Mouse (Mus musculus) small intestine, adult 2 months (tissue): ENCODE measurements around the gene Sec13. TPM values are rescaled to one million over a fixed set of nuclear protein-coding genes. Genes with fewer than 3 reads are reported as not detected.

ENCODE experiments used
- H3K27ac ChIP-seq: fragments of 200-500 bp; 2 replicates; pipeline ENCODE4 v1.5.1; 2012; ENCODE audit warnings: low read depth, low read length, control low read depth, inconsistent platforms; ENCODE audit not compliant: insufficient read depth
- H3K27me3 ChIP-seq: fragments of 200-500 bp; 2 replicates; pipeline ENCODE4 v1.6.1; 2012; ENCODE audit warnings: mild to moderate bottlenecking, moderate library complexity, low read length, inconsistent platforms; ENCODE audit not compliant: control insufficient read depth, insufficient read depth
- H3K36me3 ChIP-seq: fragments of 200-500 bp; 2 replicates; pipeline ENCODE4 v1.6.1; 2012; ENCODE audit warnings: mild to moderate bottlenecking, low read length, control low read depth, inconsistent platforms; ENCODE audit not compliant: control insufficient read depth, insufficient read depth
- H3K4me1 ChIP-seq: fragments of 200-500 bp; 2 replicates; pipeline ENCODE4 v1.6.1; 2012; ENCODE audit warnings: low read length, inconsistent platforms, mixed read lengths; ENCODE audit not compliant: control insufficient read depth, insufficient read depth, insufficient read length
- H3K4me3 ChIP-seq: fragments of 200-500 bp; 2 replicates; pipeline ENCODE4 v1.5.1; 2012; ENCODE audit warnings: low read depth, mild to moderate bottlenecking, control low read depth, inconsistent platforms, low read length, moderate library complexity
- CTCF ChIP-seq: fragments of 200-500 bp; IDR thresholded peaks from 2 replicates; pipeline ENCODE4 v1.5.1; 2012; ENCODE audit warnings: low read depth, mild to moderate bottlenecking, control low read depth, inconsistent platforms, low read length, moderate library complexity, mixed read lengths; ENCODE audit not compliant: insufficient replicate concordance, insufficient read length; ENCODE audit errors: extremely low read depth
- POLR2A ChIP-seq: fragments of 200-500 bp; IDR thresholded peaks from 2 replicates; pipeline ENCODE4 v1.6.1; 2012; ENCODE audit warnings: low read depth, mild to moderate bottlenecking, control low read depth, inconsistent platforms, low read length, moderate library complexity
- WGBS: fragments of 180-500 bp; shearing (Covaris S2); methylation state at CpG from one replicate; pipeline ENCODE4 v1.1.7; 2018; 5-methylcytosine and 5-hydroxymethylcytosine counted together
- polyA plus RNA-seq: library from polyadenylated mRNA; depleted of rRNA; stranded (reverse); fragments of >200 nt; gene quantifications from 2 replicates; pipeline ENCODE4 v1.2.3, GENCODE M21; 2012; rRNA removed

Sec13 gene
- polyA plus RNA-seq, 1 experiment = 249 TPM

GRCm38 (mm10) chr6:113681271-113681670, 59.3 kb downstream of the Sec13 start:
- H3K4me1 ChIP-seq = peaks cover 7% of the 10 kb centered on the region; the same call in 1 of the 2 replicates
- peaks cover 77% of the 10 kb centered on the region for H3K36me3 ChIP-seq
- TF ChIP-seq POLR2A (peak; percentile 14; the same call in 1 of the 2 replicates), CTCF (peak; percentile 91; the same call in 1 of the 2 replicates)
- H3K27ac ChIP-seq = peak overlapping the region; percentile 1; the same call in 1 of the 2 replicates
- WGBS = 12% methylated on average over 4 of the region's 4 CpGs
- H3K27me3 ChIP-seq = no peaks in the 10 kb centered on the region
- H3K4me3 ChIP-seq = no peak overlapping the region

- Histone ChIP-seq H3K27me3 (no peaks in the 10 kb centered on the region), H3K27ac (peak overlapping the region; percentile 37), H3K36me3 (peaks cover 73% of the 10 kb centered on the region), H3K4me3 (no peak overlapping the region), H3K4me1 (peaks cover 14% of the 10 kb centered on the region)
- TF ChIP-seq POLR2A = no peak
- no peak for TF ChIP-seq CTCF
- 88% methylated on average over 9 of the region's 9 CpGs for whole genome bisulfite sequencing
Observed at GRCm38 (mm10) chr6:113679993-113680566, 60.5 kb downstream of the Sec13 start.

- Histone ChIP-seq H3K4me3 (no peak overlapping the region), H3K4me1 (peaks cover 17% of the 10 kb centered on the region), H3K36me3 (peaks cover 67% of the 10 kb centered on the region), H3K27ac (no peak overlapping the region), H3K27me3 (no peaks in the 10 kb centered on the region)
- TF ChIP-seq CTCF (no peak), POLR2A (no peak)
- 93% methylated on average over 14 of the region's 14 CpGs for WGBS
Observed at GRCm38 (mm10) chr6:113678246-113679012, 62.1 kb downstream of the Sec13 start.

Other genes starting within 250 kb of the Sec13 start
- 0.05 TPM in 1 of 2 replicates, not detected in the other for gene Prrt3, start 238.8 kb downstream of the Sec13 start, polyA plus RNA-seq
- 13.9 and 19.7 TPM in 2 replicates for gene Emc3, start 209.1 kb downstream of the Sec13 start, polyA plus RNA-seq
- gene Fancd2, start 209.1 kb downstream of the Sec13 start, polyA plus RNA-seq = 0.93 and 1.2 TPM in 2 replicates
- gene Fancd2os, start 140.0 kb downstream of the Sec13 start, polyA plus RNA-seq = not detected in 2 replicates
- gene Brk1, start 136.0 kb downstream of the Sec13 start, polyA plus RNA-seq = 36.4 and 71.2 TPM in 2 replicates
- 6.0 and 7.8 TPM in 2 replicates for gene Vhl, start 116.8 kb downstream of the Sec13 start, polyA plus RNA-seq
- gene Irak2, start 102.3 kb downstream of the Sec13 start, polyA plus RNA-seq = 35.4 and 97.6 TPM in 2 replicates
- 11.3 and 16.6 TPM in 2 replicates for gene Tatdn2, start 43.7 kb downstream of the Sec13 start, polyA plus RNA-seq
- 14.0 and 50.2 TPM in 2 replicates for gene Ghrl, start 20.9 kb downstream of the Sec13 start, polyA plus RNA-seq